Mouse (Mus musculus): Measurements from ENCODE around the gene Traf3ip3. TPM values are rescaled to one million over a fixed set of nuclear protein-coding genes. Genes with fewer than 3 reads are reported as not detected.

Gene Traf3ip3
- polyA plus RNA-seq, 1 experiment from 2014 or later, result 3.2 TPM

GRCm38 (mm10) chr1:193159613-193160012 lies 41.9 kb downstream of the Traf3ip3 start:
- Histone ChIP-seq H3K4me1 (replicated peaks; ENCODE audit: control insufficient read depth, insufficient read depth, low read length) (peaks cover 9% of the 10 kb centered on the region), H3K4me2 (replicated peaks; ENCODE audit: low read depth) (peak overlapping the region; percentile 70), H3K27me3 (replicated peaks; ENCODE audit: control insufficient read depth, insufficient read depth, low read length) (no peaks in the 10 kb centered on the region), H3K4me3 (ENCODE audit: low read depth, low read length) (no peak overlapping the region), H3K36me3 (ENCODE audit: control insufficient read depth, insufficient read depth) (peaks cover 29% of the 10 kb centered on the region), H3K9ac (ENCODE audit: low read depth, low read length) (no peak overlapping the region), H3K9me3 (ENCODE audit: control insufficient read depth) (no peaks in the 10 kb centered on the region), H3K27ac (ENCODE audit: low read depth, low read length) (peak overlapping the region; percentile 2; the same call in 1 of the 2 replicates)
- no peak for ATAC-seq
- no peak for TF ChIP-seq CTCF (IDR thresholded peaks at IDR 0.05; ENCODE audit: low read depth)
- 29% methylated on average over 1 of the region's 1 CpGs for WGBS

DNA sequence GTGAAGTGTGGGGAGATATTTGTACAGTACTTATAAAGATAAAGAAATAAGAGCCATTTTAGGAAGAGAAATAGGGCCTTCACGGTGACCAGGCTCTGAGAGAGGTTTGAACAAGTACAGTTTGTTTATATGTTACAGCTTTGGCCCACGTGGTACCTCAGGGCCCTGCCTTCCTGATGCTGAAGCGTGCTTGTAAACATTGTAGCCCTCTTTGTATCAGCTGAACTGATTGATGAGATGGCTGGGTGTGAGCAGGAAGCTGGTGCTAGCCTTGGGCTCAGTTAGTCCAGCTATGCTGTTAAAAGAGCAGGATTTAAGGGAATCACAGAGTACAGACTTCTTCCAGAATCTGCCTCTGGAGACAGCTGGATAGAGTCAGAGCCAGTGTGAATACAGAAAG lies 42.3 kb downstream of the Traf3ip3 start:
- Histone ChIP-seq H3K36me3 (ENCODE audit: control insufficient read depth, insufficient read depth) (peaks cover 26% of the 10 kb centered on the region), H3K4me2 (replicated peaks; ENCODE audit: low read depth) (peak overlapping the region; percentile 70), H3K9me3 (ENCODE audit: control insufficient read depth) (no peaks in the 10 kb centered on the region), H3K9ac (ENCODE audit: low read depth, low read length) (no peak overlapping the region), H3K4me1 (replicated peaks; ENCODE audit: control insufficient read depth, insufficient read depth, low read length) (peaks cover 9% of the 10 kb centered on the region), H3K27me3 (replicated peaks; ENCODE audit: control insufficient read depth, insufficient read depth, low read length) (no peaks in the 10 kb centered on the region), H3K27ac (ENCODE audit: low read depth, low read length) (0 out of 2 replicates have a peak overlapping the region, but pooled peaks have one; percentile 2), H3K4me3 (ENCODE audit: low read depth, low read length) (no peak overlapping the region)
- 11% methylated on average over 3 of the region's 3 CpGs for WGBS
- no peak for ATAC-seq
- no peak for TF ChIP-seq CTCF (IDR thresholded peaks at IDR 0.05; ENCODE audit: low read depth)

GRCm38 (mm10) chr1:193157111-193157492 lies 44.4 kb downstream of the Traf3ip3 start:
- 53% methylated on average over 8 of the region's 8 CpGs for WGBS
- peaks cover 11% of the 10 kb centered on the region for H3K4me1 ChIP-seq (replicated peaks; ENCODE audit: control insufficient read depth, insufficient read depth, low read length)
- peaks cover 13% of the 10 kb centered on the region for H3K36me3 ChIP-seq (ENCODE audit: control insufficient read depth, insufficient read depth)
- peak overlapping the region; percentile 91 for H3K27ac ChIP-seq (ENCODE audit: low read depth, low read length)
- peak overlapping the region; percentile 33 for H3K4me3 ChIP-seq (ENCODE audit: low read depth, low read length)
- H3K9ac ChIP-seq (ENCODE audit: low read depth, low read length), result peak overlapping the region; percentile 45
- no peak for ATAC-seq
- H3K9me3 ChIP-seq (ENCODE audit: control insufficient read depth), result no peaks in the 10 kb centered on the region
- H3K4me2 ChIP-seq (replicated peaks; ENCODE audit: low read depth), result peak overlapping the region; percentile 70
- no peaks in the 10 kb centered on the region for H3K27me3 ChIP-seq (replicated peaks; ENCODE audit: control insufficient read depth, insufficient read depth, low read length)
- TF ChIP-seq CTCF (IDR thresholded peaks at IDR 0.05; ENCODE audit: low read depth), result no peak

GRCm38 (mm10) chr1:193156316-193157110 lies 45.0 kb downstream of the Traf3ip3 start:
- no peaks in the 10 kb centered on the region for H3K27me3 ChIP-seq (replicated peaks; ENCODE audit: control insufficient read depth, insufficient read depth, low read length)
- peak overlapping the region; percentile 33 for H3K4me3 ChIP-seq (ENCODE audit: low read depth, low read length)
- peaks cover 11% of the 10 kb centered on the region for H3K4me1 ChIP-seq (replicated peaks; ENCODE audit: control insufficient read depth, insufficient read depth, low read length)
- WGBS, result 37% methylated on average over 15 of the region's 15 CpGs
- no peak for TF ChIP-seq CTCF (IDR thresholded peaks at IDR 0.05; ENCODE audit: low read depth)
- H3K9ac ChIP-seq (ENCODE audit: low read depth, low read length), result peak overlapping the region; percentile 45; the same call in 1 of the 2 replicates
- H3K36me3 ChIP-seq (ENCODE audit: control insufficient read depth, insufficient read depth), result peaks cover 7% of the 10 kb centered on the region; the same call in 1 of the 2 replicates
- H3K9me3 ChIP-seq (ENCODE audit: control insufficient read depth), result no peaks in the 10 kb centered on the region
- peak overlapping the region; percentile 70 for H3K4me2 ChIP-seq (replicated peaks; ENCODE audit: low read depth)
- H3K27ac ChIP-seq (ENCODE audit: low read depth, low read length), result peak overlapping the region; percentile 91
- ATAC-seq, result peak; percentile 26

DNA sequence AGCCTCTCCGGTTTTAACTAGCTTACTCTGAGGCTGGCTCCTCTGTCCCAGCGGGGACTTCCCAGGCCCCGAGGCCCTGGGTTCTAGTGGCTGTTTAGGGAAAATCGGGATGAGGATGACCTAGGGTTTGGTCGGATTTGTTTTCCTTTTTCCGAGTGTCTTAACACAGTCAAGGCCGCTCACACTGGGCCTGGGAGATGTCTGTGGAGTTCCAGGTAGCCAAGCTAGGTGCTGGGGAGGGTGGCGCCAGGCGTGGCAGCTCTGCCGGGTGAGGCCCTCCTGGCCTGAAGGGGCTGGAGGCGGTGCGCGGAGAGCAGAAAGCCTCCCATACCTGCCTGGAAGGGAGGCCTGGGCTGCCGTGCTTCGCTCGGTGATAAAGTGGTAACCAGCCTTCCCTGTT lies 47.9 kb downstream of the Traf3ip3 start:
- Histone ChIP-seq H3K9ac (ENCODE audit: low read depth, low read length) (peak overlapping the region; percentile 64), H3K27ac (ENCODE audit: low read depth, low read length) (peak overlapping the region; percentile 87), H3K4me2 (replicated peaks; ENCODE audit: low read depth) (peak overlapping the region; percentile 70), H3K9me3 (ENCODE audit: control insufficient read depth) (no peaks in the 10 kb centered on the region), H3K27me3 (replicated peaks; ENCODE audit: control insufficient read depth, insufficient read depth, low read length) (no peaks in the 10 kb centered on the region), H3K4me1 (replicated peaks; ENCODE audit: control insufficient read depth, insufficient read depth, low read length) (peaks cover 16% of the 10 kb centered on the region), H3K4me3 (ENCODE audit: low read depth, low read length) (peak overlapping the region; percentile 63), H3K36me3 (ENCODE audit: control insufficient read depth, insufficient read depth) (peaks cover 3% of the 10 kb centered on the region; the same call in 1 of the 2 replicates)
- peak; percentile 67 for ATAC-seq
- WGBS, result 38% methylated on average over 16 of the region's 16 CpGs
- TF ChIP-seq CTCF (IDR thresholded peaks at IDR 0.05; ENCODE audit: low read depth), result 0 out of 2 replicates have a peak, but pooled peaks have one; percentile 17

- H3K27ac ChIP-seq (ENCODE audit: low read depth, low read length), result peak within 1 kb of the TSS; percentile 87
- peak within 1 kb of the TSS; percentile 63 for H3K4me3 ChIP-seq (ENCODE audit: low read depth, low read length)
- peak within 1 kb of the TSS; percentile 64 for H3K9ac ChIP-seq (ENCODE audit: low read depth, low read length)
- H3K4me1 ChIP-seq (replicated peaks; ENCODE audit: control insufficient read depth, insufficient read depth, low read length), result peaks cover 16% of the 10 kb centered on the region
- no peaks in the 10 kb centered on the region for H3K9me3 ChIP-seq (ENCODE audit: control insufficient read depth)
- peak; percentile 95 for ATAC-seq
- H3K27me3 ChIP-seq (replicated peaks; ENCODE audit: control insufficient read depth, insufficient read depth, low read length), result no peaks in the 10 kb centered on the region
- no peak for TF ChIP-seq CTCF (IDR thresholded peaks at IDR 0.05; ENCODE audit: low read depth)
- 3% methylated on average over 30 of the region's 30 CpGs for WGBS
- no peaks in the 10 kb centered on the region for H3K36me3 ChIP-seq (ENCODE audit: control insufficient read depth, insufficient read depth)
- peak within 1 kb of the TSS; percentile 70 for H3K4me2 ChIP-seq (replicated peaks; ENCODE audit: low read depth)
Measured at GRCm38 (mm10) chr1:193152872-193153271, 48.6 kb downstream of the Traf3ip3 start, which contains the start of gene Irf6. Irf6 (plus strand) TSS chr1:193153111.

Data from intestine, postnatal 0 days (tissue).